Mouse (Mus musculus) embryonic facial prominence, embryonic 15.5 days (tissue): Measurements from ENCODE around the gene Suv39h2. TPM values are rescaled to one million over a fixed set of nuclear protein-coding genes. Genes with fewer than 3 reads are reported as not detected.

Source experiments
- ATAC-seq: fragments of 200-750 bp; cut with Nextera tagmentation; 2 replicates; pipeline ENCODE4 v1.8.0; 2017; ENCODE audit warnings: low read depth, moderate TSS enrichment; ENCODE audit not compliant: insufficient number of reproducible peaks, low FRiP score, low TSS enrichment
- H3K27ac ChIP-seq: fragments of 300-500 bp; sonication (generic); replicated peaks from 2 replicates; pipeline ENCODE4 v1.5.1; 2015; ENCODE audit warnings: mild to moderate bottlenecking, inconsistent platforms
- H3K27me3 ChIP-seq: fragments of 300-500 bp; sonication (generic); 2 replicates; pipeline ENCODE4 v1.6.1; 2015; ENCODE audit warnings: inconsistent platforms
- H3K36me3 ChIP-seq: fragments of 300-500 bp; sonication (generic); 2 replicates; pipeline ENCODE4 v1.6.1; 2015; ENCODE audit warnings: mild to moderate bottlenecking, inconsistent platforms
- H3K4me1 ChIP-seq: fragments of 300-500 bp; sonication (generic); 2 replicates; pipeline ENCODE4 v1.6.1; 2015; ENCODE audit warnings: inconsistent platforms
- H3K4me2 ChIP-seq: fragments of 300-500 bp; sonication (generic); replicated peaks from 2 replicates; pipeline ENCODE4 v1.6.1; 2015; ENCODE audit warnings: mild to moderate bottlenecking, inconsistent platforms
- H3K4me3 ChIP-seq: fragments of 300-500 bp; sonication (generic); replicated peaks from 2 replicates; pipeline ENCODE4 v1.5.1; 2015; ENCODE audit warnings: mild to moderate bottlenecking, inconsistent platforms
- H3K9ac ChIP-seq: fragments of 300-500 bp; sonication (generic); 2 replicates; pipeline ENCODE4 v1.6.1; 2015; ENCODE audit warnings: inconsistent platforms
- H3K9me3 ChIP-seq: fragments of 300-500 bp; sonication (generic); replicated peaks from 2 replicates; pipeline ENCODE4 v1.6.1; 2016; ENCODE audit warnings: inconsistent platforms
- WGBS: fragments of 180-500 bp; shearing (Covaris S2); methylation state at CpG from one replicate; pipeline ENCODE4 v1.1.7; 2015; 5-methylcytosine and 5-hydroxymethylcytosine counted together
- polyA plus RNA-seq: library from polyadenylated mRNA; unstranded; fragments of >200 nt; fragmentation: Nextera tagmentation; extraction: Ambion mirVana; gene quantifications from 2 replicates; pipeline ENCODE4 v1.2.1, GENCODE M21; 2015

Gene Suv39h2
- polyA plus RNA-seq, 1 experiment from 2014 or later, result 11.4 TPM

GRCm38 (mm10) chr2:3473891-3474290 is 940 bp downstream of the Suv39h2 start:
- H3K4me3 ChIP-seq, result peak overlapping the region; percentile 92
- peak overlapping the region; percentile 63 for H3K4me2 ChIP-seq
- no peak for ATAC-seq
- H3K27me3 ChIP-seq, result no peaks in the 10 kb centered on the region
- peaks cover 15% of the 10 kb centered on the region for H3K4me1 ChIP-seq
- no peaks in the 10 kb centered on the region for H3K36me3 ChIP-seq
- no peaks in the 10 kb centered on the region for H3K9me3 ChIP-seq
- H3K27ac ChIP-seq, result peak overlapping the region; percentile 91; the same call in 1 of the 2 replicates
- under 1% methylated on average over 12 of the region's 12 CpGs for WGBS
- peak overlapping the region; percentile 59 for H3K9ac ChIP-seq

- ATAC-seq, result no peak
- H3K36me3 ChIP-seq, result peaks cover 15% of the 10 kb centered on the region; the same call in 1 of the 2 replicates
- 82% methylated on average over 4 of the region's 4 CpGs for WGBS
- no peak overlapping the region for H3K27ac ChIP-seq
- H3K9me3 ChIP-seq, result no peaks in the 10 kb centered on the region
- H3K4me1 ChIP-seq, result no peaks in the 10 kb centered on the region
- no peaks in the 10 kb centered on the region for H3K27me3 ChIP-seq
- no peak overlapping the region for H3K9ac ChIP-seq
- no peak overlapping the region for H3K4me3 ChIP-seq
- no peak overlapping the region for H3K4me2 ChIP-seq
Observed at GRCm38 (mm10) chr2:3456590-3456989, 18.2 kb downstream of the Suv39h2 start.

DNA sequence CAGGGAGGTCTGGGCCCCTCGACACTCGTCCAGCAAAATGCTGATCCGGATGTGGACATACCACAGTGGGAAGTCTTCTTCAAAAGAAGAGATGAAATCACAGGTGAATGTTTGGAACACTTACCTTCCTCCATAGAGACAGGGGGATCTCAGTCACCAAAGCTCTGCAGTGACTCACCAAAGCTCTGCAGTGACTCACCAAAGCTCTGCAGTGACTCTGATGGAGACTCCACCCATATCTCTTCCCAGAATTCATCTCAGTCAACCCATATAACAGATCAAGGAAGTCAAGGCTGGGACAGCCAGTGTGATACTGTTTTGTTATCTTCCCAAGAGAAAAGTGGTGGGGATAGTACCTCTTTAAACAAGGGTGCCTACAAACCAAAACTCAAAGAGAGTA is 21.7 kb downstream of the Suv39h2 start:
- Histone ChIP-seq H3K4me3 (no peak overlapping the region), H3K4me2 (no peak overlapping the region), H3K36me3 (peaks cover 17% of the 10 kb centered on the region; the same call in 1 of the 2 replicates), H3K27me3 (no peaks in the 10 kb centered on the region), H3K9ac (no peak overlapping the region), H3K9me3 (no peaks in the 10 kb centered on the region), H3K27ac (no peak overlapping the region), H3K4me1 (no peaks in the 10 kb centered on the region)
- 94% methylated on average over 3 of the region's 3 CpGs for WGBS
- ATAC-seq, result no peak

- ATAC-seq, result no peak
- H3K4me1 ChIP-seq, result no peaks in the 10 kb centered on the region
- peaks cover 16% of the 10 kb centered on the region; the same call in 1 of the 2 replicates for H3K36me3 ChIP-seq
- no peak overlapping the region for H3K9ac ChIP-seq
- H3K4me3 ChIP-seq, result no peak overlapping the region
- no peaks in the 10 kb centered on the region for H3K27me3 ChIP-seq
- H3K4me2 ChIP-seq, result no peak overlapping the region
- H3K27ac ChIP-seq, result no peak overlapping the region
- WGBS, result 68% methylated on average over 2 of the region's 2 CpGs
- H3K9me3 ChIP-seq, result no peaks in the 10 kb centered on the region
Observed at GRCm38 (mm10) chr2:3449431-3449830, 25.4 kb downstream of the Suv39h2 start.

DNA sequence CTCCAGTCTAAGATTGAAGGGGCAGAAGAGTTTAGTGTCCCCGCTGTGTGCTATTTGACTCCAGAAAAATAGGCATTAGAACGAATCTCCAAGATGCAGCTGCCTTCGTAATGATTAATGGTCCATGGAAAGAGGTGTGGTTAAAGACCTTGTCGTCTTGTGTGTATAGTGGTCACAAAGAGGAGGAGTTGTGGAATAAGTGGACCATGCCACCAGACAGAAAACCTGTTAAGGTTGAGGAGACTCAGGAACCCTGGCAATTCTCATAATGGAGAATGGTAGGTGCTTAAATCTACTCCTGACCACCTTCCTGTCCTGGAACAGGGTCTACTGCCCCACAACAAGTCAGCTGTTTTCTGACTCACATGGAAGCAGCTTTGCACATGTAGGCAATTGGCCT is 28.8 kb downstream of the Suv39h2 start:
- no peak overlapping the region for H3K4me3 ChIP-seq
- no peak for ATAC-seq
- H3K4me2 ChIP-seq, result no peak overlapping the region
- no peak overlapping the region for H3K27ac ChIP-seq
- WGBS, result 81% methylated on average over 4 of the region's 4 CpGs
- no peaks in the 10 kb centered on the region for H3K27me3 ChIP-seq
- no peaks in the 10 kb centered on the region for H3K9me3 ChIP-seq
- no peak overlapping the region for H3K9ac ChIP-seq
- no peaks in the 10 kb centered on the region for H3K4me1 ChIP-seq
- H3K36me3 ChIP-seq, result peaks cover 2% of the 10 kb centered on the region; the same call in 1 of the 2 replicates

- Histone ChIP-seq H3K27ac (no peak overlapping the region), H3K36me3 (no peaks in the 10 kb centered on the region), H3K9me3 (no peaks in the 10 kb centered on the region), H3K4me3 (no peak overlapping the region), H3K27me3 (no peaks in the 10 kb centered on the region), H3K4me2 (no peak overlapping the region), H3K4me1 (no peaks in the 10 kb centered on the region), H3K9ac (no peak overlapping the region)
- ATAC-seq, result no peak
- 55% methylated on average over 7 of the region's 7 CpGs for WGBS
Observed at GRCm38 (mm10) chr2:3444206-3444605, 30.6 kb downstream of the Suv39h2 start.

GRCm38 (mm10) chr2:3437956-3438355 is 36.9 kb downstream of the Suv39h2 start:
- no peak for ATAC-seq
- Histone ChIP-seq H3K9me3 (no peaks in the 10 kb centered on the region), H3K27me3 (no peaks in the 10 kb centered on the region), H3K4me1 (no peaks in the 10 kb centered on the region), H3K27ac (no peak overlapping the region), H3K9ac (no peak overlapping the region), H3K4me2 (no peak overlapping the region), H3K36me3 (no peaks in the 10 kb centered on the region), H3K4me3 (no peak overlapping the region)
- WGBS, result 40% methylated on average over 7 of the region's 7 CpGs

GRCm38 (mm10) chr2:3435369-3436061 is 39.3 kb downstream of the Suv39h2 start:
- H3K9ac ChIP-seq, result no peak overlapping the region
- no peaks in the 10 kb centered on the region for H3K36me3 ChIP-seq
- no peaks in the 10 kb centered on the region for H3K4me1 ChIP-seq
- no peak overlapping the region for H3K4me3 ChIP-seq
- ATAC-seq, result no peak
- H3K9me3 ChIP-seq, result no peaks in the 10 kb centered on the region
- no peaks in the 10 kb centered on the region for H3K27me3 ChIP-seq
- WGBS, result 88% methylated on average over 6 of the region's 6 CpGs
- no peak overlapping the region for H3K27ac ChIP-seq
- H3K4me2 ChIP-seq, result no peak overlapping the region

- H3K4me3 ChIP-seq, result no peak overlapping the region
- no peak for ATAC-seq
- no peak overlapping the region for H3K4me2 ChIP-seq
- H3K9ac ChIP-seq, result no peak overlapping the region
- H3K4me1 ChIP-seq, result no peaks in the 10 kb centered on the region
- no peaks in the 10 kb centered on the region for H3K9me3 ChIP-seq
- WGBS, result 46% methylated on average over 9 of the region's 9 CpGs
- H3K27me3 ChIP-seq, result no peaks in the 10 kb centered on the region
- H3K27ac ChIP-seq, result no peak overlapping the region
- no peaks in the 10 kb centered on the region; the same call in 1 of the 2 replicates for H3K36me3 ChIP-seq
Observed at GRCm38 (mm10) chr2:3430956-3431355, 43.9 kb downstream of the Suv39h2 start.

DNA sequence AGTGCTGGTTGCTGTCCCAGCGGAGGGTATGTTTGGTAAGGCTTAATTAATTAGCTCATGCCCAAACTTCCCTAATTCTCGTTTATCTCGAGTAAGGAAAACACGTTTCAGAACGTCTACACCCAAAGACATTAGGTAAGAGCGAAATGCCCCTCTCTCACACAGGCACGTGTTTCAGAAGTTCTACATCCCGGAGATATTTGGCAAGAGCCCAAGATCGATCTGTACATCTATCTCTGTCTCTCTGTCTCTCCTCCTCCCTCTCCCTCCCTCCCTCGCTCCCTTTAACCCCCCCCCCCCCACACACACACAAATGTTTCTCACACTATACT is 50.3 kb downstream of the Suv39h2 start:
- peak overlapping the region; percentile 44 for H3K9ac ChIP-seq
- peak overlapping the region; percentile 67 for H3K4me3 ChIP-seq
- WGBS, result 4% methylated on average over 9 of the region's 10 CpGs
- H3K9me3 ChIP-seq, result no peaks in the 10 kb centered on the region
- no peak overlapping the region for H3K27ac ChIP-seq
- H3K4me2 ChIP-seq, result peak overlapping the region; percentile 97
- no peak for ATAC-seq
- no peaks in the 10 kb centered on the region; the same call in 1 of the 2 replicates for H3K36me3 ChIP-seq
- H3K27me3 ChIP-seq, result no peaks in the 10 kb centered on the region
- peaks cover 13% of the 10 kb centered on the region; the same call in 1 of the 2 replicates for H3K4me1 ChIP-seq

GRCm38 (mm10) chr2:3423841-3424578 is 50.8 kb downstream of the Suv39h2 start, which contains the start of gene Dclre1c:
TSS of gene Dclre1c (plus strand) at chr2:3424131.
- H3K27me3 ChIP-seq, result no peaks in the 10 kb centered on the region
- ATAC-seq, result peak; percentile 93
- peak within 1 kb of the TSS; percentile 44 for H3K9ac ChIP-seq
- no peaks in the 10 kb centered on the region; the same call in 1 of the 2 replicates for H3K36me3 ChIP-seq
- no peak within 1 kb of the TSS for H3K27ac ChIP-seq
- WGBS, result 1% methylated on average over 29 of the region's 29 CpGs
- H3K9me3 ChIP-seq, result no peaks in the 10 kb centered on the region
- peaks cover 13% of the 10 kb centered on the region; the same call in 1 of the 2 replicates for H3K4me1 ChIP-seq
- H3K4me3 ChIP-seq, result peak within 1 kb of the TSS; percentile 67
- peak within 1 kb of the TSS; percentile 97 for H3K4me2 ChIP-seq
